Mouse (Mus musculus): Measurements from ENCODE around the gene Ppp1r13b.
A peak's percentile ranks its signal among the peaks of the same experiment; 100 is the strongest.

Gene Ppp1r13b

DNA sequence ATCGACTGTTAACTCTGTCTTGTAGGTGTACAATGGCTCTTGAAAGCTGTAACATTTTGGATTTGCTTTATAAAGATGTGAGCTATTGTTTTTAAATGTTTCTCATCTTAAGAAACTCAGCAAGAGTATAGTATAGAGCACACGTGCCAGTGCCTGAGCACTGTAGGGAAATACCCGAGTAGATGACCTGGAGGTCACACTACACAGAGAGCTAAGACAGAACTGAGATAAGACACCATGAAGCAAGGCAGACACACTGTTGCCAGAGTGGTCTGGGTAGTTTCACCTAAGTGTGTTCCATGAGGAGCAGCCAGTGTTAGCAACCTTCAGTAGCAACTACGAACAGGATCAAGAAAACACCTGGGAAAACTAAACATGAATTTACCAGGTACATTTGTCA, 25.1 kb downstream of the Ppp1r13b start:
- DNase-seq (ENCODE audit: low spot score in 2 of 2) = no peak

DNA sequence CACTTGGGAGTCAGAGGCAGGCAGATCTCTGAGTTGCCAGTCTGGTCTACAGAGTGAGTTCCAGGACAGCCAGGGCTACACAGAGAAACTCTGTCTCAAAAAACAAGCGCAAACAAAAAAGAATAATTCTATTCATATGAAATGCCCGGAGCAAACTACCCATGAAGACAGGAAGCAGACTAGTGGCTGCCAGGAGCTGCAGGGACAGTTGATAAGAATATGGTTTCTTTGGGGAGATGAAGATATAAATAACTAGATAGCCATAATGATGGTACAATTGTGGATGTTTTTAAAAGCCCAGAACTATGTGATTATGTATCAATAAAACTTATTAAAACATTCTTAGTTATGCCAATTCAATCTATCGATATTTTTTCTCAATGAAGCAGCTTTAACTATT, 25.9 kb downstream of the Ppp1r13b start:
- DNase-seq (ENCODE audit: low spot score in 2 of 2) = no peak

DNA sequence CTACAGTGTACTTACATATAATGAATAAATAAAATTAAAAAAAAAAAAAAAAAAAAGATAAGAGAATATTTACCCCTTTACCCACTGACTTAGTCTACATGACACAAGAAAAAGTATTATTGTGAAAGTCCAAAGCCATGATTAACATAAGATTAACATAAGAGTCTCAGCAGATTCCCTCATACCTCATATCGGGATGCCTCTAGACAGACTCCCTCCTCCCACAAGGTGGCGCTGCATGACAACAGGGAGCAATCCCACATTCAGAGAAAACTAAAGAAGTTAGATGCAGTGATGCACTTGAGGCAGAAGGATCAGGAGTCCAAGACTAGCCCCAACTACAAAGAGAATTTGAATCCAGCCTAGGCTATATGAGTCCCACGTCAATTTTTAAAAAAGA, 29.7 kb downstream of the Ppp1r13b start:
- DNase-seq (ENCODE audit: low spot score in 2 of 2) = peak; percentile 32 to 50

DNA sequence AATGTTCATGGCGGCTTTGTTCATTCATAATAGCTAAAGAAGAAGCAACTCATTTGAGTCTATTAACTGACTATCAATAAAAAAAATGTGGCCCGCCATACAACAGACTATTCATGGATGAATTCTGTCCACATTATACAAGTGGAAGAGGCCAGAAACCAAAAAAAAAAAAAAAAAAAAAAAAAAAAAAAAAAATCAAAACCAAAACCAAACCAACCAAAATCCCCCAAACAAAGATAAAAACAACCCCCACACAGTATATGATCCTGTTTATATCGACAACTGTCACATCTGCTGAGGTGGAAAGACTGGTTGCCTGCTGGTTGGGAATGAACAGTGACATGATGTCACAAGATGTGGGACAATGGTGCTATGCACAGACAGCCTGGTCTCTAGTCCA, 32.4 kb downstream of the Ppp1r13b start:
- no peak for DNase-seq (ENCODE audit: low spot score in 2 of 2)

DNA sequence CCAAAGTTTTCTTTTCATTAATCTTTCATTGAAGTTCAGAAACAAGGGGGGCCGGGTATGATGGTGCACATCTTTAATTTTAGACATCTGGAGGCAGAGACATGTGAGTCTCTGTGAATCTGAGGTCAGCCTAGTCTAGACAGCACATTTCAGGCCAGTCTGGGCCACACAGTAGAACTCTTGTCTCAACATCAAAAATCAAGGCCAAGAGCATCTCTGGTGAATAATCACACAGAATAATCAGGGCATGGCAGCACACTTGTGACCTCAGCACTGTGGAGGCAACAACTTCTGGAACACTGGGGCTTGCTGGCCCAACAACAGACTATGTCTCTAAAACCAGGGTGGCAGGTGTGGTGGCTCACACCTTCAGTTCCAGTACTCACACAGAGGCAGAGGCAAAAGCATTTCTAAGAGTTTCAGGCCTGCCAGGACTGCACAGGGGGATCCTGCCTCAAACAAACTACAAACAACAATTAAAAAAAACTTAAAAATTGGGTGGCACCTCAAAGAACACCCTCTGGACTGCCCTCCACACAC, 33.2 kb downstream of the Ppp1r13b start:
- no peak for DNase-seq (ENCODE audit: low spot score in 2 of 2)

DNA sequence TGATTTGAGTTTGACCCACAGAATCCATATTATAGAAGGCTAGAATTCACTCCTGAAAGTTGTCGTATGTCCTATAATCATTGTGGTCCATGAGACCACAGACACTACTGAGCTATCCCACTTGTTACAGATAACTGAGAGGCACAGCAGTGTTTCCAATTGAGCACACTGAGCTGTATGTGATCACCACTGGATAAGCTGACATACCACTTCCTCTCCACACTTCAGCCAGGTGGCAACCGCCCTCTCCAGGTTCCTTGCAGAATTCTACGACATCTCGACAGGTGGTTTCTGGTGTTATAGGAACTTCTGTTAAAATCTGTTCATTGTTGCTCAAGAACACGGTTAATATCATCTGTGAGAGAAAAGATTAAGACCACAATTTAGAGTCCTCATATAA, 35.8 kb downstream of the Ppp1r13b start:
- no peak for DNase-seq (ENCODE audit: low spot score in 2 of 2)

DNA sequence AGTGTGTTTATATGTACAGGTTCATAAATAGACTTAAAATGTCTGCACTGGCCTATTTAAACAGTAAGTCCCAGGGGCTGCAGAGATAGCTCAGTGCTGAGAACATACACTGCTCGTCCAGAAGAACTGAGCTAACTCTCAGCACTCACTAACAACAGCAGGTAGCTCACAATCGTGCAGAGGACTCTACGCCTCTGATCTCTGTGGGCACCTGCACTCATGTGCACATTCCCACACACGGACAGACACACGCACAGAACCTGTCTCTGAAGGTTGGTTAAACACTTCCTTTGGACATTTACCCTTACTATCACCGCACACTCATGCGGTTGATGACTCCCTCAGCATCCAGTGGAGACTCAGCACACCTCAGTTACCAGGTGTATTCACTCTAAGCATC, 37.1 kb downstream of the Ppp1r13b start:
- no peak for DNase-seq (ENCODE audit: low spot score in 2 of 2)

DNA sequence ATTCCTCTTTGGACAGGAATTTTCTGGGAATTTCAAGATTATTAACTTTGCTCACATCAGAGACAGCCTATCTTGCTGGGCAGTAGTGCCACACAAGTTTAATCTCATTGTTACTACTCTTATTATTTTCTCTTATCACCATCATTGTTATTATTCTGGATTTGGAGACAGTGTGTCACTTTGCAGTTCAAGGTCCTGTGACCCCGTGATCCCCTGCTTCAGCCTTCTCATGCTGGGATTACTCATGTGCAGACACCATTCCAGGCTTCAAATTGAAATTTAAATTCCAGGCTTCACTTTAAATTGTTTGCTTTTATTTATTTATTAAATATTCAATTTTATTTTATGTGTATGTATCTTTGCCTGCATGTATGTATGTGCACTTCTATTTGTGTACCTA, 38.1 kb downstream of the Ppp1r13b start:
- DNase-seq (ENCODE audit: low spot score in 2 of 2) = no peak

DNA sequence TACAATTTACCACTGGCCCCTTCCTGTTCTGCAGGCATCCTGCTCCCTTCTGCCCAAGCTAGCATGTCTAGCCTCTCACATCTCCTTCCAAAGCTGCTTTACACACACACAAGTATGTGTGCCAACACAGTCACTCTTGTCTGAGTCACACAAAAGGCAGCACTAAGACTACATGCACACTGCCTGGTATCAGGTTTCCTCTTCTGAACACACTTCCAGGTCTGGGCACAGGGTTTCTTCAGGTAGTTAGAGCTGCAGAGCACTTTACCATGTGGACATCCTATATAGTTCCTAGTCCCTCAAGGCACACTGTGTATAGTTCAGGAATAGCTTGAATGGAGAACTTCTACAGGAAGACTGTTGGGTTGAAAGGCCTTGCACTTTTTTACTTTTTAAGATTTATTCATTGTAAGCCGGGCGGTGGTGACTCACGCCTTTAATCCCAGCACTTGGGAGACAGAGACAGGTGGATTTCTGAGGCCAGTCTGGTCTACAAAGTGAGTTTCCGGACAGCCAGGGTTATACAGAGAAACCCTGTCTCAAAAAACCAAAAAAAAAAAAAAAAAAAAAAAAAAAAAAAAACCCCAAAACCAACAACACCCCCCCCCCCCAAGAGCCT, 43.6 kb downstream of the Ppp1r13b start:
- DNase-seq (ENCODE audit: low spot score in 2 of 2) = no peak

DNA sequence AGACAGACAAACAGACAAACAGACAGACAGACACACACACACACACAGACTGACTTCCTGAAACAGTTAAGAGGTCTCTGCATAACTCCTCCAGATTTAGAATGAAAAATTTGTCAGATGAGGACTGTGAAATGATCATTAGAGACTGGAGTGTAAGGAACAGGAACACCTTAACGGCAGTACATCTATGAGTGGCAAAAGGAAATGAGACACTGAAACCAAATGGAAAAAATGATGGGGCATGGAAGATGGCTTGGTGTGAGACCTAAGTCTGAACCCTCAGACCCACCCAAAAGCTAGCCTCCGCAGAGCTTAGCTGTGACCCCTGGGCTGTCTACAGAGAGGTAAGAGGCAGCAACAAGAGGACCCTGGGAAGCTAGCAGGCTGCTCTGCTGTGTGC, 52.5 kb downstream of the Ppp1r13b start:
- DNase-seq (ENCODE audit: low spot score in 2 of 2) = no peak

DNA sequence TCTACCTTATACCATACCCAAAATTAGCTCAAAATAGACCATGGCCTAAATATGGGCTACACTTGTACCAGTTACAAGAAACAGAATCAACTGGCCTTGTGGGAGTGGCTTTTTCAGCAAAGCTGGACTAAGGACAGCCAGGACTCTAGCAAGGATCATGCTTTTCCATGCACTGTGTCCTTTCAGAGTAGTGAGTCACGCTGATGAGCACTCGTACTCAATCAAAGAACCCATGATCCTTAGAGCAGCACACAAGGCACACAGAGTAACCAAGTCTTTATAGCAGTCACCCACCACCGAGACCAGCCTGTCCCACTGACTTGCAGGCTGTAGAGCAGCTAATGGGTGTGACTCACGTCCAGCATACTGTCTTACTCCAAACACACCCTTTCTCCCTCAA, 54.4 kb downstream of the Ppp1r13b start:
- no peak for DNase-seq (ENCODE audit: low spot score in 2 of 2)

DNA sequence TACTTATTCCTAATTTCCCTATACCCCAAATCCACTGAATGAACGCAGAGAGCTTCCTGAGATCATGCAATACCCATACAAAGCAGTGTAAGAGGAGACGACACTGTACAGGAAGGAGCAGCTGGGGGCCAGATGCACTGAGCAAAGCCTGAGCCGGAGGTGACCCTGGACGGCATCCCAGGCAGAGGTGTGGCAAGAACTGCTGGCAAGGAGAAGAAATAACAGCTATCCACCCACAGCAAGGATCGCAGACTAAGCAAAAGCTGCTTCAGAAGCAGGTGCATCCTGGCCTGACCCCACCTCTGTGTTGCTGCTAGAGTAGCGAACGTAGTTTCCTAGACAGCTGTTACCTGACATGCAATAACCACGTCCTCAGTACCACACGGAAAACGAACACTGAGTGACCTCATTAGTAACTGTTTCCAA, 54.9 kb downstream of the Ppp1r13b start:
- no peak for DNase-seq (ENCODE audit: low spot score in 2 of 2)

DNA sequence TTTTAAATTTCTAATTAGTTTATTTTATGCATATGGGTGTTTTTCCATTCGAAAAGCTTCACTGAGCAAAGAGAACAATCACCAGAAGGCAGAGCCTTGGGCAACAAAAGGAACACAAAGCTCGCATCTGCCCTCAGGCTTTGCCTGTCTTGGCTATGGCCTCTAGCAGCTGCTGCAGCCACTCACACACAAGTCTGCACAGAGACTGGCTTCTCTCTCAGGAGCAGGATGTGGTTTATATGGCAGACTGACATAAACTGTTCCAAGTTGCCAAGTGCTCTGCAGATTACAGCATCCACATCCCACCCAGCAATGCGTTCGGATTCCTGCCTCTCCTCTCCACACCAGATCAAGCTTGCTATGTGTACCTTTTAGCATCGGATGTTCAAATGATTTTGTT, 56.2 kb downstream of the Ppp1r13b start:
- no peak for DNase-seq (ENCODE audit: low spot score in 2 of 2)

DNA sequence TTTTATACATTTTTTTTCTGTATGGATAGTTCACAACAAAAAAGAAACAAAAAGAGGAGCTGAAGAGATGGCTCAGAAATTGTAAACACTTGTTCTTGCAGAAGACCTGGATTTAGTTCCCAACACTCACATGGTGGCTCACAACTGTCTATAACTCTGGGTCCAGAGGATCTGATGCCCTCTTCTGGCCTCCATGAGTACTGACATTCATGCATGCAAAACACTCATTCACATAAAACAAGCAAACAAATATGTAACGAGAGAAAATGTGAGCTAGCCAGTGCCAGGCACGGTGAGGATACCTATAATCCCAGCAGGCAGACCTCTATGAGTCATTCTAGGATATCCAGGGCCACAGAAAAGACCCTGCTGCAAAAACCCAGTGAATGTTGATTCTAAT, 56.7 kb downstream of the Ppp1r13b start:
- DNase-seq (ENCODE audit: low spot score in 2 of 2) = no peak

DNA sequence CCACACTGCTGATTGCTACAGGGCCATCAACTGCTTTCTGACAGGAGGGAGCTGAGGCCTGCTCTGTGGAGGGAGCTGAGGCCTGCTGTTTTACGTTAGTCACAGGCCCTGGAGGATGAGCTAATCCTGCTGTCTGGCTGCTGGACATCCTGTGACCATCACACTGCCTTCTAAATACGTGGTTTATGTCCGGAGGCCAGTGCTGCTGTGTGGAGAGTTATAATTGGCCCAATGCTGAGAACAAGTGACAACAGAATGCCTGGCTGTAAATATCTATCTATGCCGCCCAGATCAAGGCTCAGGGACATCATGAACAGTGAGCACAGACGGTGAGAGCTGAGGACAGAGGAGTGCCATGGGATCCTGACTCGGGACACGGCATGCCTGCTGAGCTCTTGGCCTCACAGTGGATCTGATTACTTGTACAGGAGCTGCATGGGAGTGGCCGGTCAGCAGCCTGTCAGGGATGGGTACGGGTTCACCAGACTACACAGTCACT, 59.6 kb downstream of the Ppp1r13b start:
- no peak for DNase-seq (ENCODE audit: low spot score in 2 of 2)

DNA sequence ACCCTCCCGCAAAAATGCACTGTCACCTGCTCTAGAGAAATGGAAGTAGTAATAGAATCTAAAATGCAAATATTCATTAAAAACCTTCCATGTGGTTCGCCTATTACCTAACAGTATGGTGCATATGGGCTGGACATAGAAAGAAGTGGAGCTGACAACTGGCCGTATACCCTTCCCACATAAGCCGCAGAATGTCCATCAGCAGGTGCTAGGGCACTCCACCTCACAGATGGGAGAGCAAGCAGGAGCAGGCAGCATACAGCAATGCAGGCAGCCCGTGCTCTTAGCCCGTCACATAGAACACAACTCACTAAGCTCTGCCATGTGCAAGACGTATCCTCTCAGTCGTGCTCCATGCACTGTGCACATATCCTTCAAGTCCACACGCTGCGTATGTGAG, 61.1 kb downstream of the Ppp1r13b start:
- no peak for DNase-seq (ENCODE audit: low spot score in 2 of 2)

DNA sequence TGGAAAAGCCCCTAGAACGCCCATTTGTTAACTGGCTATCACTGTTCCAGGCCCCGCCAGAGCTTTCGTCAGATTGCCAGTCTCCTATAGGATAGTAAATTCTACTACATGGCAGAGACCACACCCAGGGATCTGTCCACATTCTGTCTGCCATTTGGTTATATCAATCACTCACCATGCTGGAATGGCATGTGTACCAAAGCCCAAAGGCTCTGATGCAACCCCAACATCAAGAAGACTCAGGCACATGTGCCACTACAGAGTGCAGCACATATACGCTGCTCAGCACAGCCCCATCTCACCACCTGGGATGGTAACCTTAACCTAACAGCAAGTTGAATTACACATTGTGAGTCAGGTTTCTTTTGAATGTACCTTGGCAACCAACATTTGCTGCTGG, 62.0 kb downstream of the Ppp1r13b start:
- no peak for DNase-seq (ENCODE audit: low spot score in 2 of 2)

DNA sequence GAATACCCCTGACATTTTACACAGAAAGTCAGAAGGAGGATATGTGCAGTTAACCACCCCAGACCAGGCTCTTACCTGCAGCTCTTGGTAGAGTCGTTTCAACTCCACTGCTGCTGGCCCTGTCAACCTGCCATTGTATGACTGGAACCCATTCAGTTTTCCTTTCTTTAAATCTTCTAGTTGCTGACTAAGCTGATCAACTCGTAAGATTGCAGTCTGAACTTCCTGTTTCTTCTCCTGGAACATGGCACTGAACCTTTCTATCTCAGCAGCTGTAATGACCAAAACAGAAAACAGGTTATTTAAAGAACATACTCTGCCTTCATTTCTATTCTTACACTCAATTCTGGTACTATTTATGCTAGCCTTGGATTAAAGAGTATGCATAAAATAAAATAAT, 64.4 kb downstream of the Ppp1r13b start:
- DNase-seq (ENCODE audit: low spot score in 2 of 2) = no peak

DNA sequence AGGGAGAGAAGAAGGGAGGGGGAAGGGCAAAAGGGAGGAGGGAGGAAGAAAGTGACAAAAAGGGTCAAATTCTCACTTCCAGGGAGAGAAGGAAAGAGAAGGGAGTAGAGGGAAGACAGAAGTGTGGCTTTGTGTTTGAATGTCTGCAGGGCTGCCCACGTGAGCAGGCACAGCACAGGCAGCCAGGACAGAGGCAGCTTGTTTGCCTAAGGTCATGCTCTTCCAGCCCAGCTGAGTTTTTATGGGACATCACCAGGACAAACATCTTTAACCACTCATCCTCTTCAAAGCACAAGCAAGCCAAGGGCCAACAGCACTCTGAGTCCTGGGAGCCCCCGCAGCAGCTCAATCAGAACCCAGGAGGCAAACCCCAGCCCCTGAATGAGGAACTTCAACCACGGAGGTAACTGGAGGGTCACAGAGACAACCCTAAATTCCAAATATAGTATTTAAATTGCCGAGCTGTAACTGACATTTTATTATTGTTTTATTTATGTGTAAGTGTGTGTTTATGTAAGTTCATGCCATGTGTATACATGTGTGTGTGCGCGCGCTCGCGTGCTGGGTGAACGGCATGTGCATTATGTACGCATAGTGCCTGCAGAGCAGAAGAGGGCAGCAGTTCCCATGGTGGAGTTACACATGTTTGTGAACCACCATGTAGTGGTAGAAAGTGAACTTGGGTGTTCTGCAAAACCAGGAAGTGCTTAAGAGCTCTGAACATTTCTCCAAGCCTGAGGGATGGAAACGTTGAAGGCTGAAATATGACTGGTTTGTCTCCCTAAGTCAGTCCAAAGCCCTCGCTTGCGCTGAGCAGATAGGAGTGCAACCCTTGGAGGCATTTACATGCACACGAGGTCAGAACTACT, 65.1 kb downstream of the Ppp1r13b start:
- DNase-seq (ENCODE audit: low spot score in 2 of 2) = no peak

DNA sequence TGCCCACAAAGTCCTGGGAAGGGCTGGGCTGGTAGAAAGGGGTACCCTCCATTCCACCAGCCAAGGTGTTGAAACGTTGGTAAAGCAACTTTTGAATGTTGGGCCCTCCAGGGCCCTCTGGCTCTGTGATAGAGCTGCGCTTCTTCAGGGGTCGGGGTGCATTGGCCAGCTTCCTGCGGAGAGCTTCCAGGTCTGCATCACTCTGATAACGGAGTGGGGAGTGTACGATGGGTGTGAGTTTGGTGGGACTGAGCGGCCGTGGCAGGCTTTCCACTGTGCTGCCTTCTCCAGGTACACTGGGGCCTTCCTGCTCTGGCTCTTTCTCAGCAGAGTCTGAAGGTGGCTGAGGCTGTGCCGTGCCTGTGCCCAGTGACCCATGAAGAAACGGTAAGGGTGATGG, 74.5 kb downstream of the Ppp1r13b start:
- DNase-seq (ENCODE audit: low spot score in 2 of 2) = no peak

DNA sequence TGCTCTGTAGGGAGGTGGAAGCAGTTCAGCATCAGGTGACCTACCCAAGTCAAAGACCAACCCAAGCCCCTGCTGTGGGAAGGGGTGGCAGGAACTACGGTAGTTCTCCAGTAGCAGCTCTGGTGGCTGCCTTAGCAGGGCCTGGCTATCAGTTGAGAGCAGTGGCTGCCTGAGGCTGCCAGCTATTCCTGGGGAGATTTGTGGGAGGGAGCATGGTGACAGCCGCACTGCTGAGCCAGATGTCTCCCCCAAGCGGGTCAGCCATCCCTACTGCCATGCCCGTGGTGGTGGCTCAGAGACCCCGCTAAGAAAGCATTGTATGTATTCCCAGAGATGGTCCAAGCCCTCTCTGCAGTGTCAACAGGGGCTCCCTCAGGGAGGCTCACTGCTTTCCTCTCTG, 75.3 kb downstream of the Ppp1r13b start:
- DNase-seq (ENCODE audit: low spot score in 2 of 2) = no peak

DNA sequence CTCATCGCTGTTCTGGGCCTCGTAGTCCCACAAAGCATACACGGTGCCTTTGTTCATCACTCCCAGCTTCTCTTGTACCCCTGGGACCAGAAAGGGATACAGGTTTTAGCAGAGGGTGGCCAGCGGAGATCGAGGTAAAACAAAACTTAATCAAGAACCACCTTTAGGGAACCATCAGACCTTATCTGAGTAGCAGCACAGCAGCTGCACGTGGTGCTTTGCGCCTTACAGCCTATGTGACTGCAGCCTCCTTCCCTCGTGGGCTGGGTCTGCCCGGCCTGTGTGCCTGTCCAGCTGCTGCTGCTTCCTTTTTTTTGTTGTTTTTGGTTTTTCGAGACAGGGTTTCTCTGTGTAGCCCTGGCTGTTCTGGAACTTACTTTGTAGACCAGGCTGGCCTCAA, 77.5 kb downstream of the Ppp1r13b start:
- no peak for DNase-seq (ENCODE audit: low spot score in 2 of 2)

DNA sequence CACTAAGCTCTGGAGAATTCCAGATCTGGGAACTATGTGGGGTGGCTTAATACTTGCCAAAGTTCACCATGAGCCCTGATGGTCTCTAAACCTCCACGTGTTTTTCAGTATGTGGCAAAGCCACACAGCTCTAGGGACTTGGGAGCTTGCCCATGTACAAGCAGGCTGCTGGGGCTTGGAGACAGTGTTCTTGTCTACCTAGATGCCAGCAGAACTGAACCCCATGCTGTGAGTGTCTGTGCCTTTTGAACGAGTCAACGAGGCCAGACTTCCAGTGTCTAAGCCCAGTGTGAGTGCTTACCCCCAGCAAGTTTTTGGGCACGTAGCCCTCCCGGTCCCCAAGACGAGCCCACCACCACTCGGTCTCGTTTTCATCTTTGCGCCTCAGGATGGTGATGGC, 78.0 kb downstream of the Ppp1r13b start:
- DNase-seq (ENCODE audit: low spot score in 2 of 2) = no peak
